Mouse (Mus musculus): ENCODE results near the gene Itpa.

DNA sequence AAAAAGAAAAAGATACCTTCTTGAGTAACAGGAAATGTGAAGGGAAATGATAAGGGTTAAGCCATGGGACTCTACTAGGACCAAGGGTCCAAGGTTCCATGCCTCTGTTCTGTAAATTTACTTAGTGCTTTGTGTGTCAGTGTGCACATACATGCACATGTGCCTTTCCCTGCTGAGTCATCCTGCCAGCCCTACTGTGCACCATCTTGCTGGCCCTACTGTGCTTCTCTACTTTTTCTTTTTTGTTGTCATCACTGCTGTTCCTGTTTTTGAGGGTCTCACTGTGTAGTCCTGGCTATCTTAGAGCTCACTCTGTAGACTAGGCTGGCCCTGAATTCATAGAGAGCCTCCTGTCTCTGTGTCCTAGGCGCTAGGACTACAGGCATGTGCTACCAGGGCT, 60.3 kb downstream of the Itpa start:
- TF ChIP-seq CTCF (IDR thresholded peaks at IDR 0.05; ENCODE audit: low read depth): no peak
- TF ChIP-seq EP300 (IDR thresholded peaks at IDR 0.05; ENCODE audit: low read depth): no peak

All from liver, postnatal 0 days (tissue).